Mouse (Mus musculus) layer of hippocampus, adult 9-10 months (tissue): ENCODE measurements around the gene Abhd6.

ENCODE experiments used
- DNase-seq: peaks from one replicate; pipeline ENCODE4 v3.0.0; 2022; ENCODE audit warnings: low spot score

The Abhd6 gene

DNA sequence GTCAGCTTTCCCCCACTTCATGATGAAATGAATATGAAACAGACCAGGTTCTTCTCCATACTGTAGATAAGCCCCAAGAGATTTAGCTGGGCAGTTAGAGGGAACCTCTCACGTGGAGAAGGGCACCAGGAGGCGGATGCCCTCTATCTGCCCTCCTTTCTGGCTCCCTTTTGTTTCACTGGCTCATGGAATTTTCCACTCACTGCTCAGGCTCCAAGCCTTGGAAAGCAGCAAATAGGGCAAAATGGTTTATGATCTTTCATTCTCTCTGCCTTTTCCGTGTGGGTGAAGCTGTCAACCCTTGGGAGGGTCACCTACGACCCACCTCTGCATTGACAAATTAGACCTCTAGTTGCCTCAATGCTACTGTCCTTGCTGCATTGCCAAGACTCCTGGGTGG lies 27.8 kb downstream of the Abhd6 start:
- no peak for DNase-seq

DNA sequence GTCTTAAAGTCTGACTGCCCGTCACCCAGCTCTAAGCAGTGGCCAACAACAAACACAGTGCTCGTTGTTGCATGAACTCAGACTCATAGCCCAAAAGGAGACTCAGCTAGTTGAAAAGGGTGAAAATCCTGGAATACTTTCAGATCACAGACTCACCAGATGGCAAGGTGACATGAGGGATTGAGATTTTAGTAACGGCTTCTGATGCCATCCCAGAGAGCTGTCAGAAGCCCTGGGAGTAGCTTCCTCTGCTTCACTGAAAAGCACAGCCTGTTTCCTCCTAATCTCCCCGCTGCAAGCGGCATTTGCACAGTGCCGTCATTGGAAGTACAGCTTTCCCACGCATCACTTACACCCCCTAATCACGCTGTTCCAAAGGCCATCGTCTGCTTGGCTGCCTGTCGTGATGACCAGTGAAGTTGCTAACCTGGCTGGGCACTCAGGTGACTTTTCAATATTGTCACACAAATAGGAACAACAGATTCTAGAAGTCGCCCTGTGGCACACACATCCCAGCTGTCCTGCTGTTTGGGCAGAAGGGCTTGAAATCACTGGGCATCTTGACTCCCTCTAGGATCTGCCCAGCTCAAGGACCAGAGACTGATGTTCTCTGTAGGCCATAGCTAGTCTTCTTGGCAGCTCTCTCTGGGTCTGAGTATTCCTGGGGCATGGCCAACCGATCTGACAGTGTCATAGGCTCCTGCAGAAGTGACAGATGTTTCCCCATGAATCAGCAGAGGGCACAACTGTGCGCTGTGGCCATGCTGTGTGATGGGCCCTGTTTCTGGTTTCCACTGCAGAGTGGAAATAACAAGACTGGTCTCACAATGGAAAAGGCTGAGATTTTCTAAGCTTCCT lies 29.6 kb downstream of the Abhd6 start:
- no peak for DNase-seq

DNA sequence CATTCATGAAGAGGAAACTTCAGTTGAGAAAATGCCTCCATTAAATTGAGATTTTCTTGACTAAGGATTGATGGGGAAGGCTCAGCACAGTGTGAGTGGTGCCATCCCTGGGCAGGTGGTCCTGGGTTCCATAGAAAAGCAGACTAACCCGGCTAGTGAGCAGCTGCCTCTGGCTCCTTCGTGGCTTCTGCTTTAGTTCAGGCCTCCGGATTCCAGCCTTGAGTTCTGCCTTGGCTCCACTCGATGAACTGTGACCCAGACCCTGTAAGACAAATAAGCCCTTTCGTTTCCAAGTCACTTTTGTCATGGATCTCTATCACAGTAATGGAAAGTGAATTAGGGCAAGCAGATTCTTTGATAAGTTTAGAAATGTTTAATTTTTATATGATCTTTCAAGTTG lies 31.9 kb downstream of the Abhd6 start:
- DNase-seq: no peak

DNA sequence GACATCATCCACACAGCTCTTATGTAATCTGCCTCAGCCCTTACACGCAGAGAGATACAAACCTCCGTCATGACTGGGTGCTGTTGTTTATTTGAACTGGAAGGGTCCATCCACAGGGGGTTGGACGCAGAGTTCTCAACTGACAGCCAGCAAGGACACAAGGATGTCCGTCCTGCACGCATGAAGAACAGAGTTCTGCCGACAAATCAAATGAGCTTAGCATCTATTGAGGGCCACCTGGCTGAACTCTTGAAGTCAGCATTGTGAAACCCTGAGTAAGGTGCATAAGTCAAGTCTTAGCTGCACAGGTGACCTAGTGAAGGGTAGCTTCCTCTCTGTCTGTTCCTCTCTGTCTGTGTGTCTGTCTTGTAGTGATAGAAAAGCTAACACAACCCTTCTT lies 33.2 kb downstream of the Abhd6 start:
- DNase-seq: no peak

DNA sequence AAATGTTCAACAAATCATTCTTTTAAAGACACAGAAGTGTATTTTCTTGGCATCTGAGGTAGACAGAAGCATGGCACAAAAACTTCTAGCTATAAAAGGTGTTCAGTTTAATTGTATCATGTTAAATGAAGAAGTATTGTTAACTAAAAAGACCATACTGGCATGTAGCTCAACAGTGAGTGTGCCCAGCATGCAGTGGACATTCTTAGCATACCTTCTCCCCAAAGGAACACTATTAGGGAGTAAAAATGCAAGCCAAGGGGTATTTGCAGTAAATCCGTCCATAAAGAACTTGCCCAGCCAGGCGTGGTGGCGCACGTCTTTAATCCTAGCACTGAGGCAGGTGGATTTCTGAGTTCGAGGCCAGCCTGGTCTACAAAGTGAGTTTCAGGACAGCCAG lies 33.7 kb downstream of the Abhd6 start:
- no peak for DNase-seq

DNA sequence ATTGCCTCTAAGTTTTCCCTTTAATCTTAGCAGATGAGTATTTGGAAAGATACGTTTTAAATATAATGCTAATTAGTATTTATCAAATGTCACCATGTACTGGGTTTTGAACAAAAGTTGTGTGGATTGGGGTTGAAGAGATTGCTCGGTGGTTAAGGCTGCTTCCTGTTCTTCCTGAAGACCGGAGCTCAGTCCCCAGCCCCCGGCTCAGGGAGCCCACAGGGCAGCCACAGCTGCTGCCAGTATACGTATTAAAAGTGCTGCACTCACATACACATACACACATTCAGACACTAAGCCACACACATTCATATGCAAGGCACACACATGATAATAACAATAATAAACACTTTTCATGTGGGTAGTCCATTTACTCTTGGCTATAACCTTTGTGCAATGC lies 35.4 kb downstream of the Abhd6 start:
- DNase-seq: no peak

DNA sequence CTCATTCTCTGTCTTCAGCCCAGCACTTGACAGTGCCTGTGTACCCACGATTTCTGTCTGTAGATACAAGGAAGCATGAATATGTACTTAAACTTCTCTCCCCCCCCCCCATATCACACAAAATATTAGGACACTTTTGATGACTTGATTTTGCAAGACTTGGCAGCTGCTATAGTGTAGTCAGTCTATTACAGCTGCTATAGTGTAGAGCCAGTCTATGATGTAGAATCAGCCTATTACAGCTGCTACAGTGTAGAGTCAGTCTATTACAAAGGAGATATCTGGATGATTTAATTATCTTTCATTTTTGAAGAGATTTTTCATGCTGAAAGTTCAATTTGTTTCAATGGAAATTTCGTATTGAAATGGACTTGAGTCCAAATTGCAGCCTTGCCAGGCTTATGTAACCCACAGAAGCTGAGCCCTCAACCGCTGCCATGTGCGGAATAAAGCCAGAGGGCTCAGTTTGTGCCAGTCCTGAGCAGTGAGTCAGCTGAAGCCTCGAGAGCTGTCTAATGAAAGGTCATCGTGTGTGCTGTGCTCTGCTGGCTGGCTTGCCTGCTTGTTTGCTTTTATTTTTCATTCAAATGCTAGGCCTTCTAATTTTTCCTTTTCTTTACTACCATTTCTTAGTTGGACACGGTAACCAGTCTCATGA lies 36.2 kb downstream of the Abhd6 start:
- DNase-seq: no peak

DNA sequence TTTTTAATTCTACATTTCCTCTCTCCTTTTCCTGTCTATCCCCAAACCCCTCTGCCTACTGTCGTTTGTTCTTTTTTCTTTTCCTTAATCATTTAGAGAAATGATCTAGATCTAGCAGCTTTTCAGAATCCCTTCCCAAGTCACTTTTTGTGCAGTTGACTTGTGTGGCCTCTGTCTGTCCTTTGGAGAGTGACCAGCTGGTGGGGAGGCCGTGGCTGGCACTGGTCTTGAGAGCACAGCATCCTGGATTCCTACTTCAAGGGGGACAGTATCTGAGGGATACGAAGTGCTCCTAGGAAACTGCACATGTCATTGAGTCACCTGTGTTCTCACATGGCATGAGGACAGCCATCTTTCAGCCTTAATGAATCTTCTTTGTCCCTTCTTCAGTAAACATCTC lies 37.5 kb downstream of the Abhd6 start:
- DNase-seq: no peak

DNA sequence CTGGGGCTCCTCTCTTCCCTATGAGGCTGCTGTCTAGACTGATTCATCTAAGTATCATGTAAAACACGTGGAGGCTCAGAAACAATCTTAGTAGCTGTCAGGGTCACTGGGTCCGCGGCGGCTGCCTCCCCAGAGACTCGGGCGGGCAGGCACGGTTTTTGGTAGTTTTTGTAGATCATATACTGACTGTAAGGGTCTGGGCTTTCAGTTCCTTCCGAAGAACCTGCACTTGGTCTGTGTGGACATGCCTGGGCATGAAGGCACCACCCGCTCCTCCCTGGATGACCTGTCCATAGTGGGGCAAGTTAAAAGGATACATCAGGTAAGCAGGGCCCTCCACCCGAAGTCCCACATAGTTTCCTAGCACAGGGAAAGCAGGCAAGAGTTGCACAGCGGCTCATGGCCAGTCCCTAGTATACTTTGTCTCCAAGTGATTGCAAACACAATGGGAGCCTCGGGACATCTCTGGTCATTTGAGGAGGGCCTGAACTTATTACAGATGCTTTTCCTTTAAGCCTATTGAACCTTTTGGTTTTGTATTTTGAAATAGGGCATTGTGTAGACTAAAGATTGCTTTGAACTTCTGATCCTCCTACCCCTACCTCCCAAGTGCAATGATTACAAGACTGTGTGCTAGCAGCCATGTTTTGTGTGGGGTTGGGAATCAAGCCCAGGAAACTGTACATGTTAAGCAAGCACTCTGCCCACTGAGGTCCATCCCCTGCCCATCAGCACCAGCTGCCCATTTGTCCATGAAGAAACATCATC lies 38.4 kb downstream of the Abhd6 start:
- DNase-seq: no peak

DNA sequence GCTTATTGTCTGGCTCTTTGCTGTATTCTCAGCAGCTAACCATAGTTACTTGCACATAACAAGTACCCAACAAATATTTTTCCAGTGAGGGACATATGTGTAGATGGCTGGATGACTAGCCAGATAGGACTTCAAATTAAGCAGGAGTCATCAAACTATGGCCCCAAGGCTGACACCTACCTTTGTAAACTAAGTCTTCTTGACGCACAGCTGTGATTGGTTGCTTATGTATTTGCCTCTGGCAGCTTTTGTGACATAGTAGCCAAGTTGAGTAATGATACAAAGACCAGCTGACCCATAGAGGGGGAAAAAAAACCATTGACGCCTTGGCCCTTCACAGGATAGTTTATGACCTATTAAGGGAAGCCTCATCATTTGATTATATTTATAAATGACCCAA lies 39.4 kb downstream of the Abhd6 start:
- DNase-seq: no peak

DNA sequence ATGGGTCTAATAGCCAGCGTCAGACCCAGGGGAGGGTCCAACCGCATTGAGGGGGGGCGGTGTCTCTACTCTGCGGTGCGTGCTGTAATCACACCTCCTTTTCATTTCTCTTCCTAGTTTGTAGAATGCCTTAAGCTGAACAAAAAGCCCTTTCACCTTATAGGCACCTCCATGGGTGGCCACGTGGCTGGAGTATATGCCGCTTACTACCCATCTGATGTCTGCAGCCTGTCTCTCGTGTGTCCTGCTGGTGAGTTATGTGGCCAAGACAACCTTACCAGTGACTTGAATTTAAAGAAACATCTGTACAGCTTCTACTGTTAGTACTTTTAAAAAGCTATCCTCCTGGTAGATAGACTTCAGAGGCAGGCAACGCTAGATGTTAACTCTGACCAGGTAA lies 39.9 kb downstream of the Abhd6 start:
- DNase-seq: no peak

DNA sequence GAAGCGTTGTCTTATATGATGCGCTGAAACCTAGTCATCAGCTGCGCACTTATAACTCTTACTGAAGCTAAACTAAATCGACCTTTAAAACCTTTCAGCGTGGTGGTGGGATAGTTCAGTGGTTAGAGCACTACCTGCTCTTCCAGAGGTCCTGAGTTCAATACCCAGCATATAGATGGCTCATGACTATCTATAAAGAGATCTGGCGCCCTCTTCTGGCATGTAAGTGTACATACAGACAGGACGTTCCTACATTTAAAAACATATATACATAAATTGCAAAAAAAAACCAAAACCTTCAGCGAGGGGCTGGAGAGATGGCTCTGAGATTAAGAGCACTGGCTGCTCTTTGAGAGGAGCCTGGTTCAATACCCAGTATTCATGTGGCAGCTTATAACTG lies 41.6 kb downstream of the Abhd6 start:
- DNase-seq: no peak

DNA sequence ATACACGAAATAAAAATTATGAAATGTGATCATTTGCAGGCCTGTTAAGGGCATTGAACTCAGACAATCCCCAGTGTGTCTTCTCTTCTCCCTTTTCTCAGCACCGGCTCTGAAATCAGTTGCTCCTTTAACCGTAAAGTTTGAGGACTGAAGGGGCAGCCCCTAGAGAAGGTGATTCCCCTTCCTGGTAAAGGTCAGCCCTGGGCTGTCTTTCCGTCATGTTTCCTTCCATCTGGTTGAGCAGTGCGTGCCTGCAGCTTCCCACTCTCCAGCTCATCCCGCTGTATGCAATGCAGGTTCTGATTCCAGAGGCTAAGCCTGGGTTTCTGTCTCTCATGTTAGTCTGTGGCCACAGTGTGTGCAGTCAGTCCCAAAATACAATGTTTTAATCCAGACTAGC lies 42.1 kb downstream of the Abhd6 start:
- no peak for DNase-seq

DNA sequence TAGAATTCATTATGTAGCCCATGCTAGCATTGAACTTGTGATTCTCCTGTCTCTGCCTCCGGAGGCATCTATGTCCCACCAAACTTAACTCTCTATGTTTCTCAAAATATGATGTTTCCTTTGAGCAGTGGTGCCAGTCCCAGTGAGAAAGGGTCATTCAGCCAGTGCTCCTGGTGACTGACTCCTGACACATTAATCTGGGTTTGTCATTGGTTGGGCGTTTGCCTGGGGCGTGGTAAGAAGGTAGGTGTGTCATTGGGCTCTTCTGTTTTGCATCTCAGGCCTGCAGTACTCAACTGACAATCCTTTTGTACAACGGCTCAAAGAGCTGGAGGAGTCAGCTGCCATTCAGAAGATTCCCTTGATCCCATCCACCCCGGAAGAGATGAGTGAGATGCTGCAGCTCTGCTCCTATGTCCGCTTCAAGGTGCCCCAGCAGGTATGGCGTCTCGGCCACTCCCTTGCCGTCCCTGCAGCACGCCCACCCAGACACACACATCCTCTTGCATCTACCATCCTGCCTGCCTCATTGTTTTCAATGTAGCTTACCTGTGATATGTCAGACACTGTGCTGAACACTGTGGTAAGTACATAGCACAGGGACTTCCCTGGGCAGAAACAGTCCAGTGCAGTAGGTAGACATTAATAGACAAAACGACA lies 42.6 kb downstream of the Abhd6 start:
- DNase-seq: no peak

DNA sequence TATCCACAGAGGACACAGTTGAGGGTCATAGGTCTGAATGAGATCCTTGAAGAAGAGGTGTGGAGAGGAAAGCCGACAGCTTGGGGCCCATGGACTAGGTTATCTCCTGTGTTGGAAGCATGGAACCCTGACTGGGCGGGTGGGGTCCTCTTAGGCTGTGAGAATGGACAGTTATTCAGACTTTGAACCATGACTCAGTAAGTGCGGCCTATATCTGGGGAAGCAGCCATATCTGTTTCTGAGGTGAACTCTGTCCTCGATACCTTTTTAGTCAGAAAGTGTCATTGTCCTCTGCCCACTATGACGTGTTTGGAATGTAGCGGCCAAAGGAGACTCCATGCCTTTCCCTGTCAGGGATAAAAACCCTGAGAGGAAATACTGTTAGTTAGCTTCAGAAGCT lies 44.1 kb downstream of the Abhd6 start:
- no peak for DNase-seq

DNA sequence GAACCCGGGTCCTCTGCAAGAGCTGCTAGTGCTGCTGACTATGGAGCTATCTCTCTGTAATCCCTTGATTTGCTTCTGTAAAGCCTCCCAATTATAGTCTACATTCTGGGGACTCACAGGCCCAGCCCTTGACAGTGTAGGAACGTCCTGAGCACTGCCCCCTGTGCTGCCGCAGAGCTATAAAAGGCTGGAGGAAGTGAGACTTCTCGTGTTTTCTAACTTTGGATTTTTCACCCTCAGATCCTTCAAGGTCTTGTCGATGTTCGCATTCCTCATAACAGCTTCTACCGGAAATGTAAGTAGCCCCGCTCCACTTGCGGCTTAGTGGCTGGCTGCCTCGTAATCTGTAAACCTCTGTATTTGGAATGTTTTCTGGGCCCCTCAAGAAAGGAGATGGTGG lies 46.6 kb downstream of the Abhd6 start:
- DNase-seq: no peak

DNA sequence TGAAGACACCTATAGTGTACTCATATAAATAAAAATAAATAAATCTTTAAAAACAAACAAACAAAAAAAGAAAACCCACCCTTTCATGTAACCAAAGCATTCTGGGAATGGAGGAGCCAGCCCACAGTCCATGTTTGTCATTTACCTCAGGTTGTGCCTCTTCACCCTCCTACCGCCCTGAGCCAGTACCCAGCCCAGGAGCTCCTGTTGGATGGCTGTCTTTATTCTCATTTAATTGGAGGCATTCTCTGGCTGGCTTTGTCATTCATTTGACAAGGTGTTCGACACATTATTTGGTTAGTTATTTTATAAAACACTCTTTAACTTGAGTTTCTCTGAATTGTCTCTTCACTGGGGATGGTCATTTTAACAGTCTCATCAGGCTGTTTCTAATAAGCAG lies 49.2 kb downstream of the Abhd6 start:
- DNase-seq: no peak

DNA sequence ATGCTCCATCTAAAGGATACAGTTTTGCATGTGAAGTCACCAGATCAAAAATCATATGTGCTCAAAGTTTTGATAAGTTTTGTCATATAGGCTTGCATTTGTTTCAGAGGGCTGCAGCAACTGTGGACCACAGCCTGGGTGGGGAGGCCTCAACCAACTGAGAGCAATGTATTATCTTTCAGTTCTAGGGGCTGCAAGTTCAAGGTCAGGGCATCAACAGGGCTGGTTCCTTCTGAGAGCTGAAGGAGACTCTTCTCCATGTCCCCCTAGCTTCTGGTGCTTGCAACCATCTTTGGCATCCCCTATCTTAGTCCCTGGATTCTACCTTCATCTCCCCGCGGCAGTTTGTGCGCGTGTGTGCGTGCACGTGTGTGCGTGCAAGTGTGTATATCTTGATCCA lies 50.0 kb downstream of the Abhd6 start:
- DNase-seq: no peak

DNA sequence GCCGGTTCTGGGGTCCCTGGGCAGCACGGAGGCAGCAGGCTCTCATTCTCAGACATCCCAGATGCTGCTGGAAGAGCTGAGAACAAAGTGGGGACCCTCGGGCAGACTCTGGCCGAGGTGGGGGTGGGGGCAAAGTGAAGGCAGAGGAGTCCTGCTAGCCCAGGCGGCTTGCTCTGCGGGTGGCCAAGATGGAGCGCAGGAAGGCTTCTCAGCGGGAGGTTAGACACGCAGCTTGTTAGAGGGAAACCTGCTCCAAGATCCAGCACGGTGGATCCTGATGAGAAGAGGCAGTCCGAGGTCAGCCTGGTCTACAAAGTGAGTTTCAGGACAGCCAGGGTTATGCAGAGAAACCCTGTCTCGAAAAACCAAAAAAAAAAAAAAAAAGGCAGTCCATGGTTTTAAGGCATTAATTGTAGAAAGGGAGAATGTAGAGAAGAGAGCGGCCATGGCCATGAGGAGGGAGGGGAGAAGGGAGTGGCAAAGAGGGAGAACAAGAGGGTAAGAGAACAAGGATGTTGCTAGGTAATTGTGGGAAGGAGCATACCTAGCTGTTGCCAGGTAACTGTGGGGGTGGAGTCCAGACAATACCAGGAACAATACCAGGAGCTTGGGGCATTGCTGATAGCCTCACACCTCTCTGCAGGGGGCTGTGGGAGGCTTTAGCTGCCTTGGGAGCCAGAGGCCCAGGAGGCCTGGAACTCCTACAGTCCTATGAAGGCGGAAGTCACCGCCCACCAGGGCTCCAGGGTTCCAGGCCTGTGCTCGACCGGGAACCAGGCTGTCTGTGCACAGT lies 51.8 kb downstream of the Abhd6 start:
- no peak for DNase-seq

DNA sequence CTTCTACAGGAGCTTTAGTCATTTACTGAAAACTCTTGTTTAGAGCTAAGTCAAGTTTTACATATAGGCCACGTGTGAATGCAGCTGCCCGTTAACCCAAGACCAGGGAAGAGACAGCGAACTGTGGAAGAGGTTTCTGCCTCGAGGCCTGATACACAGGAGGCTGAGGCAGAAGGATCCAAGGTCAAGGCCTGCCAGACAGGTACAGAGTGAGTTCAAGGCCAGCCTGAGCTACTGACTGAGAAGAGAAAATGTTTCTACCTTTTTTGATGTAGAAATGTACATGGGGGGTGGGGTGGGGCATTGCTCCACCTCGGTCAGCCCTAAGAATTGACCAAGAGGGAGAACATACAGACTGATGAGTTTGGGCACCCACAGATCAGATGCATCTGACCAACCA lies 53.4 kb downstream of the Abhd6 start:
- DNase-seq: no peak

DNA sequence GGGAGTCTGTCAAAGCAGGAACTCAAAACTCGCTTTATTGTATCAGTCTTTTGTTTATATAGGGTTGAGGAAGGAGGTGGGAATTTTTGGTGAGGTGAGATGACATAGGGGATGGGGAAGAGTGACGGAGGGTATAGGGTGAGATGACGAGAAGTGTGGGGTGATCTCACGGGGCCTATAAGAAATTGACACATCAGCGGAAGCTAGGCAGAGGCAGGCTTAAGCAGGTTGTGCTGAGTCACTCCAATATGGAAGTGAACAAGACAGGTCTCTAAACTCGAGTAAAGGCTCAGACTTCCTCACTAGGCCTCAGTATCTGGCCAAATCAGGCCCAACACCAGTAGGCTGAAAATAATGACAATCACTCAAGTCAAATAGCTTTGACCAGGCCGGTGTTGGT lies 57.2 kb downstream of the Abhd6 start:
- DNase-seq: no peak

DNA sequence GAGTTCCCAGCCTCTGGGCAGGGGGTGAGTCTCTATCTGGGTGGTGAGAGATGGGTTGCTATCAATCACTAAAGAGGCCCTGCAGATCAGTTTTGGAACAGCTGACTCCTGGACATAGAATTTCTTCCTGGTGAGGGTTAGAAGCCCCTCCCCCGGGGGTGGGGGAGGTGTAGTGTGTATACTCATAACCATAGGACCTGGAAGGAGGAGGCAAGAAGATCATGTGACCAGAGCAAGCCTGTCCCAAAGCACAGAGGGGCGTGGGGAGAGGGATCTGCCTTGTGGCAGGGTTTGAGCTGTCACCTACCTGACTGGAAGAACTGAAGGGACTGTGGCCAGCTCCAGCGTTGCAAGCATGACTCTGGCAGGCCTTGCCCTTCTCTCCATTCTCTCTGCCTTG lies 59.4 kb downstream of the Abhd6 start:
- no peak for DNase-seq
